Mouse (Mus musculus): ENCODE data around the gene Il12rb1. TPM values are rescaled to one million over a fixed set of nuclear protein-coding genes. Genes with fewer than 3 reads are reported as not detected.

The Il12rb1 gene
- polyA plus RNA-seq, 1 experiment from 2014 or later, result not detected

- no peak overlapping the region for H3K9ac ChIP-seq (ENCODE audit: low read length)
These were observed 15.6 kb downstream of the Il12rb1 start for GRCm38 (mm10) chr8:70823802-70824201.

GRCm38 (mm10) chr8:70825816-70826215 is 17.6 kb downstream of the Il12rb1 start:
- Histone ChIP-seq H3K9ac (ENCODE audit: low read length) (no peak overlapping the region), H3K4me2 (ENCODE audit: low read depth) (no peak overlapping the region), H3K4me1 (ENCODE audit: control insufficient read depth, insufficient read depth, low read length) (no peaks in the 10 kb centered on the region), H3K36me3 (ENCODE audit: control insufficient read depth, insufficient read depth, low read length) (no peaks in the 10 kb centered on the region), H3K27me3 (ENCODE audit: control insufficient read depth, insufficient read depth, low read length) (no peaks in the 10 kb centered on the region), H3K27ac (ENCODE audit: low read depth, low read length) (no peak overlapping the region), H3K9me3 (ENCODE audit: control insufficient read depth, low read length) (0 out of 2 replicates have a peak, but pooled peaks cover 3% of the 10 kb centered on the region), H3K4me3 (ENCODE audit: low read depth, low read length) (no peak overlapping the region)
- DNase-seq (ENCODE audit: low spot score) (no peak), ATAC-seq (ENCODE audit: insufficient read depth, low FRiP score, low TSS enrichment) (no peak)
- 85% methylated on average over 8 of the region's 8 CpGs for WGBS

More at GRCm38 (mm10) chr8:70823802-70824201, 15.6 kb downstream of the Il12rb1 start:
- Histone ChIP-seq H3K36me3 (ENCODE audit: control insufficient read depth, insufficient read depth, low read length) (no peaks in the 10 kb centered on the region), H3K9me3 (ENCODE audit: control insufficient read depth, low read length) (0 out of 2 replicates have a peak, but pooled peaks cover 3% of the 10 kb centered on the region), H3K27ac (ENCODE audit: low read depth, low read length) (no peak overlapping the region), H3K4me3 (ENCODE audit: low read depth, low read length) (no peak overlapping the region), H3K27me3 (ENCODE audit: control insufficient read depth, insufficient read depth, low read length) (0 out of 2 replicates have a peak, but pooled peaks cover 3% of the 10 kb centered on the region), H3K4me1 (ENCODE audit: control insufficient read depth, insufficient read depth, low read length) (no peaks in the 10 kb centered on the region), H3K4me2 (ENCODE audit: low read depth) (no peak overlapping the region)
- 90% methylated on average over 7 of the region's 7 CpGs for WGBS
- no peak for ATAC-seq (ENCODE audit: insufficient read depth, low FRiP score, low TSS enrichment)
- DNase-seq (ENCODE audit: low spot score), result no peak

- Histone ChIP-seq H3K4me1 (ENCODE audit: control insufficient read depth, insufficient read depth, low read length) (no peaks in the 10 kb centered on the region), H3K4me2 (ENCODE audit: low read depth) (no peak overlapping the region), H3K27ac (ENCODE audit: low read depth, low read length) (no peak overlapping the region), H3K9me3 (ENCODE audit: control insufficient read depth, low read length) (0 out of 2 replicates have a peak, but pooled peaks cover 3% of the 10 kb centered on the region), H3K9ac (ENCODE audit: low read length) (no peak overlapping the region), H3K4me3 (ENCODE audit: low read depth, low read length) (no peak overlapping the region), H3K36me3 (ENCODE audit: control insufficient read depth, insufficient read depth, low read length) (no peaks in the 10 kb centered on the region), H3K27me3 (ENCODE audit: control insufficient read depth, insufficient read depth, low read length) (no peaks in the 10 kb centered on the region)
- DNase-seq (ENCODE audit: low spot score), result no peak
- 95% methylated on average over 2 of the region's 2 CpGs for WGBS
- no peak for ATAC-seq (ENCODE audit: insufficient read depth, low FRiP score, low TSS enrichment)
These were observed 18.8 kb downstream of the Il12rb1 start for GRCm38 (mm10) chr8:70827010-70827409.

GRCm38 (mm10) chr8:70827796-70828195 is 19.5 kb downstream of the Il12rb1 start:
- no peaks in the 10 kb centered on the region for H3K36me3 ChIP-seq (ENCODE audit: control insufficient read depth, insufficient read depth, low read length)
- H3K4me2 ChIP-seq (ENCODE audit: low read depth), result no peak overlapping the region
- no peaks in the 10 kb centered on the region for H3K27me3 ChIP-seq (ENCODE audit: control insufficient read depth, insufficient read depth, low read length)
- no peak overlapping the region for H3K9ac ChIP-seq (ENCODE audit: low read length)
- DNase-seq (ENCODE audit: low spot score), result no peak
- 94% methylated on average over 1 of the region's 1 CpGs for WGBS
- H3K4me3 ChIP-seq (ENCODE audit: low read depth, low read length), result no peak overlapping the region
- no peaks in the 10 kb centered on the region for H3K4me1 ChIP-seq (ENCODE audit: control insufficient read depth, insufficient read depth, low read length)
- no peak overlapping the region for H3K27ac ChIP-seq (ENCODE audit: low read depth, low read length)
- no peak for ATAC-seq (ENCODE audit: insufficient read depth, low FRiP score, low TSS enrichment)
- H3K9me3 ChIP-seq (ENCODE audit: control insufficient read depth, low read length), result 0 out of 2 replicates have a peak, but pooled peaks cover 3% of the 10 kb centered on the region

- Histone ChIP-seq H3K27ac (ENCODE audit: low read depth, low read length) (no peak overlapping the region), H3K36me3 (ENCODE audit: control insufficient read depth, insufficient read depth, low read length) (peaks cover 4% of the 10 kb centered on the region; the same call in 1 of the 2 replicates), H3K27me3 (ENCODE audit: control insufficient read depth, insufficient read depth, low read length) (no peaks in the 10 kb centered on the region), H3K4me2 (ENCODE audit: low read depth) (no peak overlapping the region), H3K9me3 (ENCODE audit: control insufficient read depth, low read length) (0 out of 2 replicates have a peak, but pooled peaks cover 3% of the 10 kb centered on the region), H3K4me3 (ENCODE audit: low read depth, low read length) (no peak overlapping the region), H3K9ac (ENCODE audit: low read length) (no peak overlapping the region), H3K4me1 (ENCODE audit: control insufficient read depth, insufficient read depth, low read length) (no peaks in the 10 kb centered on the region)
- ATAC-seq (ENCODE audit: insufficient read depth, low FRiP score, low TSS enrichment), result no peak
- no peak for DNase-seq (ENCODE audit: low spot score)
- 88% methylated on average over 8 of the region's 8 CpGs for WGBS
These were observed 23.3 kb downstream of the Il12rb1 start for GRCm38 (mm10) chr8:70831517-70831916.

- no peak for ATAC-seq (ENCODE audit: insufficient read depth, low FRiP score, low TSS enrichment)
- WGBS, result 75% methylated on average over 11 of the region's 11 CpGs
- DNase-seq (ENCODE audit: low spot score), result no peak
- H3K4me1 ChIP-seq (ENCODE audit: control insufficient read depth, insufficient read depth, low read length), result no peaks in the 10 kb centered on the region
- H3K9me3 ChIP-seq (ENCODE audit: control insufficient read depth, low read length), result no peaks in the 10 kb centered on the region
- no peak overlapping the region for H3K4me2 ChIP-seq (ENCODE audit: low read depth)
- no peaks in the 10 kb centered on the region for H3K27me3 ChIP-seq (ENCODE audit: control insufficient read depth, insufficient read depth, low read length)
- H3K27ac ChIP-seq (ENCODE audit: low read depth, low read length), result no peak overlapping the region
- no peak overlapping the region for H3K4me3 ChIP-seq (ENCODE audit: low read depth, low read length)
- peaks cover 4% of the 10 kb centered on the region; the same call in 1 of the 2 replicates for H3K36me3 ChIP-seq (ENCODE audit: control insufficient read depth, insufficient read depth, low read length)
- no peak overlapping the region for H3K9ac ChIP-seq (ENCODE audit: low read length)
These were observed 24.1 kb downstream of the Il12rb1 start for GRCm38 (mm10) chr8:70832371-70832770.

- Histone ChIP-seq H3K9ac (ENCODE audit: low read length) (0 out of 2 replicates have a peak overlapping the region, but pooled peaks have one; percentile 1), H3K36me3 (ENCODE audit: control insufficient read depth, insufficient read depth, low read length) (peaks cover 4% of the 10 kb centered on the region; the same call in 1 of the 2 replicates), H3K4me3 (ENCODE audit: low read depth, low read length) (no peak overlapping the region), H3K27ac (ENCODE audit: low read depth, low read length) (no peak overlapping the region), H3K4me2 (ENCODE audit: low read depth) (no peak overlapping the region), H3K27me3 (ENCODE audit: control insufficient read depth, insufficient read depth, low read length) (no peaks in the 10 kb centered on the region), H3K9me3 (ENCODE audit: control insufficient read depth, low read length) (no peaks in the 10 kb centered on the region), H3K4me1 (ENCODE audit: control insufficient read depth, insufficient read depth, low read length) (no peaks in the 10 kb centered on the region)
- no peak; the same call in 1 of the 2 replicates for ATAC-seq (ENCODE audit: insufficient read depth, low FRiP score, low TSS enrichment)
- WGBS, result 52% methylated on average over 9 of the region's 9 CpGs
- no peak for DNase-seq (ENCODE audit: low spot score)
These were observed 24.8 kb downstream of the Il12rb1 start for GRCm38 (mm10) chr8:70833018-70833482.

GRCm38 (mm10) chr8:70833520-70833919 is 25.3 kb downstream of the Il12rb1 start:
- no peaks in the 10 kb centered on the region for H3K9me3 ChIP-seq (ENCODE audit: control insufficient read depth, low read length)
- 51% methylated on average over 15 of the region's 15 CpGs for WGBS
- H3K27ac ChIP-seq (ENCODE audit: low read depth, low read length), result no peak overlapping the region
- DNase-seq (ENCODE audit: low spot score) (no peak), ATAC-seq (ENCODE audit: insufficient read depth, low FRiP score, low TSS enrichment) (no peak)
- peaks cover 4% of the 10 kb centered on the region; the same call in 1 of the 2 replicates for H3K36me3 ChIP-seq (ENCODE audit: control insufficient read depth, insufficient read depth, low read length)
- no peak overlapping the region for H3K4me3 ChIP-seq (ENCODE audit: low read depth, low read length)
- no peak overlapping the region for H3K4me2 ChIP-seq (ENCODE audit: low read depth)
- no peaks in the 10 kb centered on the region for H3K27me3 ChIP-seq (ENCODE audit: control insufficient read depth, insufficient read depth, low read length)
- 0 out of 2 replicates have a peak, but pooled peaks cover 2% of the 10 kb centered on the region for H3K4me1 ChIP-seq (ENCODE audit: control insufficient read depth, insufficient read depth, low read length)
- no peak overlapping the region for H3K9ac ChIP-seq (ENCODE audit: low read length)

GRCm38 (mm10) chr8:70834071-70834470 is 25.8 kb downstream of the Il12rb1 start:
- 99% methylated on average over 3 of the region's 3 CpGs for WGBS
- Histone ChIP-seq H3K4me2 (ENCODE audit: low read depth) (no peak overlapping the region), H3K4me1 (ENCODE audit: control insufficient read depth, insufficient read depth, low read length) (0 out of 2 replicates have a peak, but pooled peaks cover 4% of the 10 kb centered on the region), H3K4me3 (ENCODE audit: low read depth, low read length) (no peak overlapping the region), H3K27ac (ENCODE audit: low read depth, low read length) (no peak overlapping the region), H3K36me3 (ENCODE audit: control insufficient read depth, insufficient read depth, low read length) (peaks cover 4% of the 10 kb centered on the region; the same call in 1 of the 2 replicates), H3K9me3 (ENCODE audit: control insufficient read depth, low read length) (no peaks in the 10 kb centered on the region), H3K9ac (ENCODE audit: low read length) (no peak overlapping the region), H3K27me3 (ENCODE audit: control insufficient read depth, insufficient read depth, low read length) (no peaks in the 10 kb centered on the region)
- no peak for DNase-seq (ENCODE audit: low spot score)
- no peak for ATAC-seq (ENCODE audit: insufficient read depth, low FRiP score, low TSS enrichment)
